Mouse (Mus musculus): Measurements from ENCODE around the gene Vwa1. TPM values are rescaled to one million over a fixed set of nuclear protein-coding genes. Genes with fewer than 3 reads are reported as not detected.

Gene Vwa1
- total and polyA plus RNA-seq, 3 experiments = 0.13 to 1.8 (median 0.15) TPM

GRCm38 (mm10) chr4:155746036-155746548, 28.4 kb downstream of the Vwa1 start:
- TF ChIP-seq SIN3A (IDR thresholded peaks at IDR 0.05; ENCODE audit: low read length) = no peak
- no peak for TF ChIP-seq JUND (conservative IDR thresholded peaks at IDR 0.05; ENCODE audit: low read depth, low read length)
- no peak for TF ChIP-seq CHD2 (IDR thresholded peaks at IDR 0.05; ENCODE audit: low read length)
- TF ChIP-seq UBTF (IDR thresholded peaks at IDR 0.05; ENCODE audit: low read depth, low read length) = no peak
- no peak for TF ChIP-seq ZC3H11A (IDR thresholded peaks at IDR 0.05; ENCODE audit: low read depth, low read length)
- no peak for TF ChIP-seq MAZ (IDR thresholded peaks at IDR 0.05; ENCODE audit: low read depth, low read length)
- no peak for TF ChIP-seq CHD1 (IDR thresholded peaks at IDR 0.05; ENCODE audit: low read depth, low read length)
- TF ChIP-seq RCOR1 (conservative IDR thresholded peaks at IDR 0.05; ENCODE audit: low read depth, low read length) = no peak
- no peak overlapping the region for H3K4me2 ChIP-seq (ENCODE audit: insufficient read depth, low read depth, poor library complexity, severe bottlenecking)
- no peaks in the 10 kb centered on the region for H3K9me3 ChIP-seq (replicated peaks; ENCODE audit: low read length)
- H3K36me3 ChIP-seq (replicated peaks in 1 of 2; ENCODE audit: control insufficient read depth in 1 of 2, insufficient read depth in 1 of 2, low read length in 1 of 2) = peaks cover 88 to 98% of the 10 kb centered on the region in 2 experiments
- H3K4me3 ChIP-seq (replicated peaks in 1 of 3; ENCODE audit: low read depth in 2 of 3, low read length in 2 of 3, poor library complexity in 1 of 3) = no peak overlapping the region
- H3K79me2 ChIP-seq (replicated peaks; ENCODE audit: control insufficient read depth, extremely low read depth, insufficient read depth, poor library complexity, severe bottlenecking) = 0 out of 2 replicates have a peak, but pooled peaks cover 4% of the 10 kb centered on the region
- dilution Hi-C loops (cut with MboI; ENCODE audit: extremely low pct_ligation_motif_present, extremely low pct_unique_long_range_greater_than_20kb, low sequenced_read_pairs) = no loop called here
- in situ Hi-C loops (cut with MboI; ENCODE audit: low pct_ligation_motif_present, low pct_unique_long_range_greater_than_20kb, low sequenced_read_pairs) = no loop called here
- no peaks in the 10 kb centered on the region for H3K27me3 ChIP-seq (replicated peaks)
- H3K4me1 ChIP-seq (ENCODE audit: control insufficient read depth in 1 of 2, insufficient read depth in 2 of 2) = no peaks in the 10 kb centered on the region
- no peak overlapping the region for H3K27ac ChIP-seq (ENCODE audit: insufficient read depth, low read depth)
- H3K9ac ChIP-seq (ENCODE audit: insufficient read depth, low read depth) = no peak overlapping the region
- no peak for DNase-seq (ENCODE audit: extremely low read depth)

DNA sequence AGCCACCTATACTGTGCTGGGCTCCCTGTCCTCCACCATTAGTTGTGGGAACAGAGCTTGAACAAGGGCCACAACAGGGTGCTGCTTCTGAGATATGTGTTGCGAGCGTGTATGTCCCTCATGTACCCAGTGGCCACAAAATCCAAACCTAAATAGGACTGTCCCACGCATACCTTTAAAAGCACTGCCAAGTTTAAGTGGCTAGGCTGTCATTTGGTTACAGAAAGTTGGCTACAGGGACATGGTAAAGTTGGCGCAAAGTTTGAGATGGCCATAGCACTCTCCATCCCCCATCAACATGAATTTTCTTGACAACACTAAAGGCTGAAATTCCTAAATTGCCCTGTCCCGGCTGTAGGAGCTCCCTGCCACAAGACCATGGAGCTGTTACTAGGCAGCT, 29.4 kb downstream of the Vwa1 start:
- Histone ChIP-seq H3K27me3 (replicated peaks) (no peaks in the 10 kb centered on the region), H3K4me2 (ENCODE audit: insufficient read depth, low read depth, poor library complexity, severe bottlenecking) (no peak overlapping the region), H3K27ac (ENCODE audit: insufficient read depth, low read depth) (no peak overlapping the region), H3K9ac (ENCODE audit: insufficient read depth, low read depth) (no peak overlapping the region), H3K4me3 (replicated peaks in 1 of 3; ENCODE audit: low read depth in 2 of 3, low read length in 2 of 3, poor library complexity in 1 of 3) (no peak overlapping the region), H3K79me2 (replicated peaks; ENCODE audit: control insufficient read depth, extremely low read depth, insufficient read depth, poor library complexity, severe bottlenecking) (0 out of 2 replicates have a peak, but pooled peaks cover 4% of the 10 kb centered on the region), H3K36me3 (replicated peaks in 1 of 2; ENCODE audit: control insufficient read depth in 1 of 2, insufficient read depth in 1 of 2, low read length in 1 of 2) (peaks cover 88 to 98% of the 10 kb centered on the region in 2 experiments), H3K9me3 (replicated peaks; ENCODE audit: low read length) (no peaks in the 10 kb centered on the region), H3K4me1 (ENCODE audit: control insufficient read depth in 1 of 2, insufficient read depth in 2 of 2) (no peaks in the 10 kb centered on the region)
- TF ChIP-seq NRF1 (IDR thresholded peaks at IDR 0.05; ENCODE audit: low read depth, low read length) = no peak
- no peak for TF ChIP-seq POLR2AphosphoS2 (IDR thresholded peaks at IDR 0.05; ENCODE audit: low read depth, low read length)
- TF ChIP-seq GABPA (IDR thresholded peaks at IDR 0.05; ENCODE audit: insufficient replicate concordance, low read depth, low read length) = no peak
- TF ChIP-seq HCFC1 (IDR thresholded peaks at IDR 0.05; ENCODE audit: low read depth, low read length) = no peak
- no peak for TF ChIP-seq MXI1 (IDR thresholded peaks at IDR 0.05; ENCODE audit: low read depth, low read length)
- no peak for TF ChIP-seq CTCF (conservative IDR thresholded peaks at IDR 0.05 in 1 of 2, IDR thresholded peaks at IDR 0.05 in 1 of 2; ENCODE audit: low read depth in 2 of 2, low read length in 2 of 2)
- TF ChIP-seq TBP (conservative IDR thresholded peaks at IDR 0.05; ENCODE audit: low read depth, low read length) = no peak
- TF ChIP-seq USF1 (IDR thresholded peaks at IDR 0.05; ENCODE audit: low read depth, low read length) = no peak
- TF ChIP-seq SMC3 (IDR thresholded peaks at IDR 0.05; ENCODE audit: low read depth, low read length) = no peak
- no peak for TF ChIP-seq UBTF (IDR thresholded peaks at IDR 0.05; ENCODE audit: low read depth, low read length)
- no peak for TF ChIP-seq MAX (IDR thresholded peaks at IDR 0.05; ENCODE audit: low read length)
- TF ChIP-seq SIN3A (IDR thresholded peaks at IDR 0.05; ENCODE audit: low read length) = no peak
- no peak for TF ChIP-seq ETS1 (conservative IDR thresholded peaks at IDR 0.05; ENCODE audit: low read depth, low read length)
- TF ChIP-seq JUN (IDR thresholded peaks at IDR 0.05; ENCODE audit: insufficient read depth, low read depth, low read length) = no peak
- TF ChIP-seq PAX5 (IDR thresholded peaks at IDR 0.05; ENCODE audit: low read length) = no peak
- no peak for TF ChIP-seq ZC3H11A (IDR thresholded peaks at IDR 0.05; ENCODE audit: low read depth, low read length)
- TF ChIP-seq RCOR1 (conservative IDR thresholded peaks at IDR 0.05; ENCODE audit: low read depth, low read length) = no peak
- no peak for TF ChIP-seq MAZ (IDR thresholded peaks at IDR 0.05; ENCODE audit: low read depth, low read length)
- TF ChIP-seq MAFK (IDR thresholded peaks at IDR 0.05; ENCODE audit: insufficient replicate concordance, low read length) = no peak
- TF ChIP-seq NELFE (IDR thresholded peaks at IDR 0.05; ENCODE audit: low read depth, low read length) = no peak
- no peak for DNase-seq (ENCODE audit: extremely low read depth)
- in situ Hi-C loops (cut with MboI; ENCODE audit: low pct_ligation_motif_present, low pct_unique_long_range_greater_than_20kb, low sequenced_read_pairs) = no loop called here
- dilution Hi-C loops (cut with MboI; ENCODE audit: extremely low pct_ligation_motif_present, extremely low pct_unique_long_range_greater_than_20kb, low sequenced_read_pairs) = no loop called here

Measured in CH12.LX (cell line).